Mouse (Mus musculus): ENCODE measurements around the gene Rfx7. TPM values are rescaled to one million over a fixed set of nuclear protein-coding genes. Genes with fewer than 3 reads are reported as not detected.
"Not testable (repeated sequence)": the region's sequence is repeated elsewhere in the genome, so short reads cannot be mapped to it uniquely, and the experiment has no call there.

Gene Rfx7
- polyA plus RNA-seq, 1 experiment, result 15.0 TPM

DNA sequence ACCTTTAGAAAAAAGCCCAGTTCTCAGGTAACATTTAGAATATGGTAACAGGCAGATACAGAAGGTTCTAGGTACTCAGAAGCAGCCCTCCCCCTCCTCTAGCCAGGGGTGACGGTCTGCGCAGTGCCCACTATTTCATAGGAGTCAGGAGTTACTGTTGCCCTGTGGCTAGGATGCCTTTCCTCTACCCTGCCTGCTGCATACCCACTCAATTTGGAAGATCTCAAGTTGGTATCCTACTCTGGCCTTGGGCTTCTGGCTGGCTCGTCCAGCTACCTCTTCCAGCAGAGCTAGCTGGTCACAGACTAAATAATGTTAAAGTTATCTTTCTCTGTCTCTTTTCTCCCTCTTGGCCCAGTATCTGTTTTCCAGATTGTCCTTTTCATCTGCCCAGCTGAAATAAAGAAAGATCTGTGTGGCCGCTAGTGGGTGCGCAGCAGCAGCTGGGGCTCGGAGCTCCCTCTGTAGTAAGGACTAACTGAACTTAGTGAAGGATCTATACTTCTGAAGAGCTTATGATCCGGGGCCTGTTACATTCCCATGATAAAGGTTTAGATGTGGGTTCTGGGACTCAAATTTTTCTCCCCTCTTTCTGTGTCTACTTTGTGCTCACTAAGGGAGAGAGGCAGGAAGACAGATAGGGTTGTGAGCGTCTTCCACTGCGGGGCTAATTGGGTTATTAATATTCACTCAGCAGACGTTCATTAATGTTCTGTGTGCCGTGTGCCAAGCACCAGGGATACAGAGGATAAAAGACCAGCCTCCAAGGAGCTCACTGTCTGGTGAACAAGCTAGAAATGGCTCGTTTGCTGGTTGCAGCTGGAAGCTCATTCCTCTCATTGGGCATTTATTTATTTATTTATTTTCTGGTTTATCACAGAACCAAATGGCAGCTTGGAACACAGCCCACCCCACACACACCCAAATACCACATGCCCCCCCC, 132.6 kb downstream of the Rfx7 start:
- 82% methylated on average over 12 of the region's 12 CpGs for WGBS
- no peak overlapping the region for H3K4me3 ChIP-seq (replicated peaks; ENCODE audit: control insufficient read depth, low read depth, low read length)
- H3K27ac ChIP-seq (ENCODE audit: control insufficient read depth, insufficient read depth, low read depth, low read length, poor library complexity), result no peak overlapping the region
- peaks cover 1% of the 10 kb centered on the region for H3K4me1 ChIP-seq (ENCODE audit: control insufficient read depth, insufficient read depth, low read length)
- no peak for TF ChIP-seq POLR2A (IDR thresholded peaks at IDR 0.05; ENCODE audit: borderline replicate concordance, control insufficient read depth, low read depth, low read length)
- TF ChIP-seq CTCF (IDR thresholded peaks at IDR 0.05; ENCODE audit: control insufficient read depth, insufficient read depth, low read length), result no peak

GRCm38 (mm10) chr9:72665517-72665916, 133.5 kb downstream of the Rfx7 start:
- WGBS, result 85% methylated on average over 7 of the region's 7 CpGs
- no peak overlapping the region for H3K27ac ChIP-seq (ENCODE audit: control insufficient read depth, insufficient read depth, low read depth, low read length, poor library complexity)
- no peak overlapping the region for H3K4me3 ChIP-seq (replicated peaks; ENCODE audit: control insufficient read depth, low read depth, low read length)
- peaks cover 1% of the 10 kb centered on the region for H3K4me1 ChIP-seq (ENCODE audit: control insufficient read depth, insufficient read depth, low read length)
- no peak for TF ChIP-seq POLR2A (IDR thresholded peaks at IDR 0.05; ENCODE audit: borderline replicate concordance, control insufficient read depth, low read depth, low read length)
- no peak for TF ChIP-seq CTCF (IDR thresholded peaks at IDR 0.05; ENCODE audit: control insufficient read depth, insufficient read depth, low read length)

DNA sequence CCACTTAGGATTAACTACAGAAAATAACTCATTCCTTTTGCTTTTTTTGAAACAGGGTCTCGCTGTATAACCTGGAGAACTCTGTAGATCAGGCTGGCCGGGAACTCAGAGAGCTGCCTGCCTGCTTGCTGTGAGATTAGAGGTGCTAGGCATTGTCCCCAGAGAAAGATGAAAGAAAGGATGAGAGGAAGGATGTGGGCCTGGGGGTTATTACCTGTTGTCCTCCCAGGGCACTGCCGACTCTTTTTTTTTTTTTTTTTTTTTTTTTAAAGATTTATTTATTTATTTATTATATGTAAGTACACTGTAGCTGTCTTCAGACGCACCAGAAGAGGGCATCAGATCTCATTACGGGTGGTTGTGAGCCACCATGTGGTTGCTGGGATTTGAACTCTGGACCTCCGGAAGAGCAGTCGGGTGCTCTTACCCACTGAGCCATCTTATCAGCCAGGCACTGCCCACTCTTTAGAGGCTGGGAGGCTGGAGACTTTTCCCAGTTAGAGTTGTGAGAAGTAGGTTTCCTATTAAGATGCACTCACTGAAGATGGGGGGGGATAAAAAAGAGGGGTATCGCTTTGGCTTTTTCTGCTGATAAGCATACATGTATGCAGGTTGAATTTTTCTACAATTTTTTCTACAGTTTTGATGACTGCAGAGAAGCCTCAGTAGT, 134.4 kb downstream of the Rfx7 start:
- whole genome bisulfite sequencing, result 71% methylated on average over 7 of the region's 8 CpGs
- H3K27ac ChIP-seq (ENCODE audit: control insufficient read depth, insufficient read depth, low read depth, low read length, poor library complexity); H3K4me1 ChIP-seq (ENCODE audit: control insufficient read depth, insufficient read depth, low read length); H3K4me3 ChIP-seq (replicated peaks; ENCODE audit: control insufficient read depth, low read depth, low read length): not testable (repeated sequence)

DNA sequence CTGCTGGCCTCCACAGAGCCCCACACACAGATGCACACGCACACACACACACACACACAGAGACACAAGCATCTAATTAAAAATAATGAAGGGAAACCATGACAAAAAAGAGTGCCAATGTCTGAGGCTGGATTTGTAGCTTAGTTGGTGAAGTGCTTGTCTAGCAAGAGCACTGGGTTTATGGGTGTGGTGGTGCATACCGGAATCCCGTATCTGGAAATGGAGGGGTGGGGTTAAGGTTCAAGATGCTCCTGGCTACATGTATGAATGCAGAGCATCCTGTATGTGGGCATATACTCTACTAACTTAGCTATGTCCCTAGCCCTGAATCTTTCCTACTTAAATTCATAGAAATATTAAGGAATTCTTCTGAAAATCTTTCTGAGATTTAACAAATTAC, 135.1 kb downstream of the Rfx7 start:
- Histone ChIP-seq H3K4me1 (ENCODE audit: control insufficient read depth, insufficient read depth, low read length) (no peaks in the 10 kb centered on the region; the same call in 1 of the 2 replicates), H3K4me3 (replicated peaks; ENCODE audit: control insufficient read depth, low read depth, low read length) (no peak overlapping the region), H3K27ac (ENCODE audit: control insufficient read depth, insufficient read depth, low read depth, low read length, poor library complexity) (no peak overlapping the region)
- WGBS, result 90% methylated on average over 3 of the region's 3 CpGs
- TF ChIP-seq CTCF (IDR thresholded peaks at IDR 0.05; ENCODE audit: control insufficient read depth, insufficient read depth, low read length) (no peak), POLR2A (IDR thresholded peaks at IDR 0.05; ENCODE audit: borderline replicate concordance, control insufficient read depth, low read depth, low read length) (no peak)

- H3K4me3 ChIP-seq (replicated peaks; ENCODE audit: control insufficient read depth, low read depth, low read length), result no peak overlapping the region
- no peak overlapping the region for H3K27ac ChIP-seq (ENCODE audit: control insufficient read depth, insufficient read depth, low read depth, low read length, poor library complexity)
- WGBS, result 88% methylated on average over 7 of the region's 7 CpGs
- H3K4me1 ChIP-seq (ENCODE audit: control insufficient read depth, insufficient read depth, low read length), result no peaks in the 10 kb centered on the region
- no peak for TF ChIP-seq POLR2A (IDR thresholded peaks at IDR 0.05; ENCODE audit: borderline replicate concordance, control insufficient read depth, low read depth, low read length)
- TF ChIP-seq CTCF (IDR thresholded peaks at IDR 0.05; ENCODE audit: control insufficient read depth, insufficient read depth, low read length), result no peak
These were observed 137.3 kb downstream of the Rfx7 start for GRCm38 (mm10) chr9:72669383-72669782.

GRCm38 (mm10) chr9:72672361-72672760, 140.3 kb downstream of the Rfx7 start:
- Histone ChIP-seq H3K4me3 (replicated peaks; ENCODE audit: control insufficient read depth, low read depth, low read length) (no peak overlapping the region), H3K4me1 (ENCODE audit: control insufficient read depth, insufficient read depth, low read length) (no peaks in the 10 kb centered on the region), H3K27ac (ENCODE audit: control insufficient read depth, insufficient read depth, low read depth, low read length, poor library complexity) (no peak overlapping the region)
- WGBS, result 14% methylated on average over 2 of the region's 2 CpGs
- TF ChIP-seq POLR2A (IDR thresholded peaks at IDR 0.05; ENCODE audit: borderline replicate concordance, control insufficient read depth, low read depth, low read length) (no peak), CTCF (IDR thresholded peaks at IDR 0.05; ENCODE audit: control insufficient read depth, insufficient read depth, low read length) (peak; percentile 96)

Other genes starting within 250 kb of the Rfx7 start
- gene Mns1, start 94.2 kb upstream of the Rfx7 start, polyA plus RNA-seq (2011; ENCODE audit: insufficient read depth, insufficient read length, low replicate concordance, missing spikeins), result 47.2 and 66.3 TPM in 2 replicates
- gene Tex9, start 40.0 kb upstream of the Rfx7 start, polyA plus RNA-seq (2011; ENCODE audit: insufficient read depth, insufficient read length, low replicate concordance, missing spikeins), result 9.6 and 20.6 TPM in 2 replicates
- gene Nedd4, start 130.1 kb downstream of the Rfx7 start, polyA plus RNA-seq (2011; ENCODE audit: insufficient read depth, insufficient read length, low replicate concordance, missing spikeins), result 37.8 and 78.6 TPM in 2 replicates